Mouse (Mus musculus) lung, adult 2 months (tissue): ENCODE measurements at regions not wholly inside any gene's neighbourhood (a gene's known extent, or its start where the extent isn't known, plus 50 kb on each side); places are given as distances from the start of the nearest gene placed in this dataset.

ENCODE experiments used
- CTCF ChIP-seq: fragments of 200-500 bp; IDR thresholded peaks from 2 replicates; pipeline ENCODE4 v1.5.1; 2011; ENCODE audit warnings: mild to moderate bottlenecking, low read length, control low read depth; ENCODE audit not compliant: insufficient read depth
- POLR2A ChIP-seq: fragments of 200-500 bp; IDR thresholded peaks from 2 replicates; pipeline ENCODE4 v1.6.1; 2011; ENCODE audit warnings: low read depth, mild to moderate bottlenecking, control low read depth, low read length, borderline replicate concordance; ENCODE audit errors: extremely low read depth

- TF ChIP-seq POLR2A, result no peak
- no peak for TF ChIP-seq CTCF
Observed at GRCm38 (mm10) chr2:33974737-33975422, 87.1 kb upstream of the Mvb12b start.
